Mouse (Mus musculus) heart, embryonic 13.5 days (tissue): ENCODE data around the gene Aqp3. TPM values are rescaled to one million over a fixed set of nuclear protein-coding genes. Genes with fewer than 3 reads are reported as not detected.

Experiments
- ATAC-seq: fragments of 200-750 bp; cut with Nextera tagmentation; 2 replicates; pipeline ENCODE4 v1.8.0; 2017; ENCODE audit warnings: moderate TSS enrichment; ENCODE audit not compliant: insufficient number of reproducible peaks, low FRiP score, low TSS enrichment; ENCODE audit errors: extremely low read depth
- H3K27ac ChIP-seq: fragments of 300-500 bp; sonication (generic); replicated peaks from 2 replicates; pipeline ENCODE4 v1.5.1; 2015; ENCODE audit warnings: moderate library complexity, mild to moderate bottlenecking, inconsistent platforms
- H3K27me3 ChIP-seq: fragments of 300-500 bp; sonication (generic); replicated peaks from 2 replicates; pipeline ENCODE4 v1.6.1; 2015; ENCODE audit warnings: mild to moderate bottlenecking, inconsistent platforms
- H3K36me3 ChIP-seq: fragments of 300-500 bp; sonication (generic); 2 replicates; pipeline ENCODE4 v1.6.1; 2015; ENCODE audit warnings: mild to moderate bottlenecking, inconsistent platforms
- H3K4me1 ChIP-seq: fragments of 300-500 bp; sonication (generic); 2 replicates; pipeline ENCODE4 v1.6.1; 2015; ENCODE audit warnings: inconsistent platforms
- H3K4me2 ChIP-seq: fragments of 300-500 bp; sonication (generic); 2 replicates; pipeline ENCODE4 v1.6.1; 2015; ENCODE audit warnings: inconsistent platforms, mild to moderate bottlenecking, moderate library complexity
- H3K4me3 ChIP-seq: fragments of 300-500 bp; sonication (generic); 2 replicates; pipeline ENCODE4 v1.5.1; 2015; ENCODE audit warnings: moderate library complexity, mild to moderate bottlenecking, inconsistent platforms
- H3K9ac ChIP-seq: fragments of 300-500 bp; sonication (generic); 2 replicates; pipeline ENCODE4 v1.6.1; 2015; ENCODE audit warnings: inconsistent platforms, mild to moderate bottlenecking, moderate library complexity
- H3K9me3 ChIP-seq: fragments of 300-500 bp; sonication (generic); 2 replicates; pipeline ENCODE4 v1.6.1; 2016; ENCODE audit warnings: inconsistent platforms
- WGBS: fragments of 180-500 bp; shearing (Covaris S2); methylation state at CpG from one replicate; pipeline ENCODE4 v1.1.7; 2015; ENCODE audit warnings: mixed read lengths; 5-methylcytosine and 5-hydroxymethylcytosine counted together
- polyA plus RNA-seq: library from polyadenylated mRNA; unstranded; fragments of >200 nt; fragmentation: Nextera tagmentation; extraction: Ambion mirVana; gene quantifications from 2 replicates; pipeline ENCODE4 v1.2.1, GENCODE M21; 2015

Gene Aqp3
- polyA plus RNA-seq, 1 experiment from 2014 or later = 0.87 TPM

- H3K27me3 ChIP-seq = peaks cover 5% of the 10 kb centered on the region
- H3K4me1 ChIP-seq = peaks cover 23% of the 10 kb centered on the region
- no peak overlapping the region for H3K4me3 ChIP-seq
- WGBS = 70% methylated on average over 9 of the region's 9 CpGs
- no peak overlapping the region for H3K4me2 ChIP-seq
- H3K27ac ChIP-seq = no peak overlapping the region
- H3K36me3 ChIP-seq = no peaks in the 10 kb centered on the region
- H3K9ac ChIP-seq = no peak overlapping the region
- ATAC-seq = no peak
- no peaks in the 10 kb centered on the region for H3K9me3 ChIP-seq
Observed at GRCm38 (mm10) chr4:41057361-41057760, 40.6 kb downstream of the Aqp3 start.

GRCm38 (mm10) chr4:41056742-41057332, 41.1 kb downstream of the Aqp3 start:
- WGBS = 61% methylated on average over 7 of the region's 7 CpGs
- ATAC-seq = no peak; the same call in 1 of the 2 replicates
- Histone ChIP-seq H3K27me3 (no peaks in the 10 kb centered on the region), H3K36me3 (no peaks in the 10 kb centered on the region), H3K4me1 (peaks cover 23% of the 10 kb centered on the region), H3K27ac (no peak overlapping the region), H3K4me3 (no peak overlapping the region), H3K4me2 (no peak overlapping the region), H3K9me3 (no peaks in the 10 kb centered on the region), H3K9ac (no peak overlapping the region)

GRCm38 (mm10) chr4:41056253-41056652, 41.7 kb downstream of the Aqp3 start:
- Histone ChIP-seq H3K4me3 (no peak overlapping the region), H3K27ac (no peak overlapping the region), H3K36me3 (no peaks in the 10 kb centered on the region), H3K9me3 (no peaks in the 10 kb centered on the region), H3K9ac (no peak overlapping the region), H3K27me3 (no peaks in the 10 kb centered on the region), H3K4me2 (no peak overlapping the region), H3K4me1 (peaks cover 23% of the 10 kb centered on the region)
- ATAC-seq = no peak
- WGBS = 27% methylated on average over 1 of the region's 1 CpGs

GRCm38 (mm10) chr4:41055111-41055510, 42.9 kb downstream of the Aqp3 start:
- no peaks in the 10 kb centered on the region for H3K9me3 ChIP-seq
- H3K27me3 ChIP-seq = no peaks in the 10 kb centered on the region
- WGBS = 25% methylated on average over 13 of the region's 13 CpGs
- H3K9ac ChIP-seq = peak overlapping the region; percentile 47; the same call in 1 of the 2 replicates
- H3K4me3 ChIP-seq = peak overlapping the region; percentile 11; the same call in 1 of the 2 replicates
- H3K27ac ChIP-seq = peak overlapping the region; percentile 70
- peaks cover 27% of the 10 kb centered on the region for H3K4me1 ChIP-seq
- H3K36me3 ChIP-seq = no peaks in the 10 kb centered on the region
- peak overlapping the region; percentile 59 for H3K4me2 ChIP-seq
- peak; percentile 6; the same call in 1 of the 2 replicates for ATAC-seq

GRCm38 (mm10) chr4:41051781-41052180, 46.2 kb downstream of the Aqp3 start:
- WGBS = 75% methylated on average over 7 of the region's 7 CpGs
- no peak overlapping the region for H3K4me2 ChIP-seq
- peaks cover 39% of the 10 kb centered on the region for H3K4me1 ChIP-seq
- H3K9ac ChIP-seq = no peak overlapping the region
- H3K4me3 ChIP-seq = no peak overlapping the region
- H3K27me3 ChIP-seq = no peaks in the 10 kb centered on the region
- H3K27ac ChIP-seq = no peak overlapping the region
- H3K36me3 ChIP-seq = no peaks in the 10 kb centered on the region
- H3K9me3 ChIP-seq = no peaks in the 10 kb centered on the region
- no peak for ATAC-seq

- Histone ChIP-seq H3K4me2 (peak overlapping the region; percentile 63), H3K4me3 (peak overlapping the region; percentile 21), H3K27ac (no peak overlapping the region), H3K27me3 (no peaks in the 10 kb centered on the region; the same call in 1 of the 2 replicates), H3K9ac (peak overlapping the region; percentile 74), H3K36me3 (no peaks in the 10 kb centered on the region), H3K4me1 (peaks cover 40% of the 10 kb centered on the region), H3K9me3 (no peaks in the 10 kb centered on the region)
- WGBS = 32% methylated on average over 16 of the region's 16 CpGs
- ATAC-seq = no peak
Observed at GRCm38 (mm10) chr4:41050726-41051675, 47.0 kb downstream of the Aqp3 start.

- H3K9ac ChIP-seq = 0 out of 2 replicates have a peak overlapping the region, but pooled peaks have one; percentile 33
- no peaks in the 10 kb centered on the region for H3K36me3 ChIP-seq
- H3K9me3 ChIP-seq = no peaks in the 10 kb centered on the region
- no peak overlapping the region for H3K27ac ChIP-seq
- H3K4me1 ChIP-seq = peaks cover 26% of the 10 kb centered on the region
- H3K4me3 ChIP-seq = no peak overlapping the region
- 38% methylated on average over 2 of the region's 2 CpGs for WGBS
- H3K4me2 ChIP-seq = no peak overlapping the region
- ATAC-seq = no peak
- no peaks in the 10 kb centered on the region; the same call in 1 of the 2 replicates for H3K27me3 ChIP-seq
Observed at GRCm38 (mm10) chr4:41048926-41049325, 49.1 kb downstream of the Aqp3 start.

GRCm38 (mm10) chr4:41047524-41048271, 50.3 kb downstream of the Aqp3 start, which contains the start of gene Aqp7:
TSS of gene Aqp7 (minus strand) at chr4:41048139.
- no peaks in the 10 kb centered on the region for H3K36me3 ChIP-seq
- H3K27ac ChIP-seq = no peak within 1 kb of the TSS
- H3K27me3 ChIP-seq = no peaks in the 10 kb centered on the region; the same call in 1 of the 2 replicates
- H3K4me3 ChIP-seq = no peak within 1 kb of the TSS
- no peak within 1 kb of the TSS for H3K4me2 ChIP-seq
- H3K9me3 ChIP-seq = no peaks in the 10 kb centered on the region
- H3K4me1 ChIP-seq = peaks cover 26% of the 10 kb centered on the region
- ATAC-seq = no peak
- WGBS = 33% methylated on average over 9 of the region's 9 CpGs
- H3K9ac ChIP-seq = peak within 1 kb of the TSS; percentile 44

- 75% methylated on average over 13 of the region's 13 CpGs for WGBS
- Histone ChIP-seq H3K4me1 (peaks cover 26% of the 10 kb centered on the region), H3K27me3 (no peaks in the 10 kb centered on the region; the same call in 1 of the 2 replicates), H3K4me2 (no peak overlapping the region), H3K36me3 (no peaks in the 10 kb centered on the region), H3K4me3 (no peak overlapping the region), H3K9me3 (no peaks in the 10 kb centered on the region), H3K27ac (no peak overlapping the region), H3K9ac (no peak overlapping the region)
- ATAC-seq = no peak
Observed at GRCm38 (mm10) chr4:41046254-41046795, 51.7 kb downstream of the Aqp3 start.

- H3K4me3 ChIP-seq = no peak overlapping the region
- no peaks in the 10 kb centered on the region; the same call in 1 of the 2 replicates for H3K27me3 ChIP-seq
- 79% methylated on average over 3 of the region's 3 CpGs for WGBS
- H3K4me1 ChIP-seq = peaks cover 22% of the 10 kb centered on the region
- no peaks in the 10 kb centered on the region for H3K36me3 ChIP-seq
- no peak for ATAC-seq
- no peak overlapping the region for H3K27ac ChIP-seq
- H3K9me3 ChIP-seq = no peaks in the 10 kb centered on the region
- no peak overlapping the region for H3K9ac ChIP-seq
- H3K4me2 ChIP-seq = no peak overlapping the region
Observed at GRCm38 (mm10) chr4:41045288-41045687, 52.7 kb downstream of the Aqp3 start.
